Mouse (Mus musculus): ENCODE results near the gene Pacrg. TPM values are rescaled to one million over a fixed set of nuclear protein-coding genes. Genes with fewer than 3 reads are reported as not detected.

The Pacrg gene
- polyA plus RNA-seq, 1 experiment from 2014 or later = 2.6 TPM

GRCm38 (mm10) chr17:10413870-10414269, 426.2 kb downstream of the Pacrg start:
- Histone ChIP-seq H3K9me3 (no peaks in the 10 kb centered on the region), H3K36me3 (replicated peaks) (no peaks in the 10 kb centered on the region), H3K4me3 (no peak overlapping the region), H3K27ac (no peak overlapping the region), H3K27me3 (ENCODE audit: poor library complexity, severe bottlenecking) (no peaks in the 10 kb centered on the region), H3K4me1 (peaks cover 15% of the 10 kb centered on the region)
- 88% methylated on average over 9 of the region's 9 CpGs for WGBS
- no peak for DNase-seq (ENCODE audit: extremely low spot score, low spot score)

GRCm38 (mm10) chr17:10410597-10411476, 429.3 kb downstream of the Pacrg start:
- Histone ChIP-seq H3K27me3 (ENCODE audit: poor library complexity, severe bottlenecking) (no peaks in the 10 kb centered on the region), H3K27ac (no peak overlapping the region), H3K9me3 (no peaks in the 10 kb centered on the region), H3K36me3 (replicated peaks) (no peaks in the 10 kb centered on the region), H3K4me3 (no peak overlapping the region), H3K4me1 (peaks cover 31% of the 10 kb centered on the region)
- WGBS = 82% methylated on average over 8 of the region's 8 CpGs
- DNase-seq (ENCODE audit: extremely low spot score, low spot score) = no peak

- WGBS = 51% methylated on average over 4 of the region's 4 CpGs
- H3K27ac ChIP-seq = no peak overlapping the region
- H3K4me1 ChIP-seq = peaks cover 36% of the 10 kb centered on the region
- no peak overlapping the region for H3K4me3 ChIP-seq
- H3K36me3 ChIP-seq (replicated peaks) = no peaks in the 10 kb centered on the region
- no peaks in the 10 kb centered on the region for H3K9me3 ChIP-seq
- H3K27me3 ChIP-seq (ENCODE audit: poor library complexity, severe bottlenecking) = 0 out of 2 replicates have a peak, but pooled peaks cover 4% of the 10 kb centered on the region
- no peak for DNase-seq (ENCODE audit: extremely low spot score, low spot score)
Observed at GRCm38 (mm10) chr17:10408681-10409081, 431.4 kb downstream of the Pacrg start.

GRCm38 (mm10) chr17:10407031-10407722, 432.9 kb downstream of the Pacrg start:
- 0 out of 2 replicates have a peak, but pooled peaks cover 10% of the 10 kb centered on the region for H3K27me3 ChIP-seq (ENCODE audit: poor library complexity, severe bottlenecking)
- no peak overlapping the region for H3K4me3 ChIP-seq
- peaks cover 36% of the 10 kb centered on the region for H3K4me1 ChIP-seq
- H3K9me3 ChIP-seq = no peaks in the 10 kb centered on the region
- 69% methylated on average over 7 of the region's 7 CpGs for WGBS
- no peak for DNase-seq (ENCODE audit: extremely low spot score, low spot score)
- H3K36me3 ChIP-seq (replicated peaks) = no peaks in the 10 kb centered on the region
- H3K27ac ChIP-seq = peak overlapping the region; percentile 60

- Histone ChIP-seq H3K4me3 (peak overlapping the region; percentile 15; the same call in 1 of the 2 replicates), H3K27ac (peak overlapping the region; percentile 60), H3K36me3 (replicated peaks) (no peaks in the 10 kb centered on the region), H3K4me1 (peaks cover 39% of the 10 kb centered on the region), H3K9me3 (no peaks in the 10 kb centered on the region), H3K27me3 (ENCODE audit: poor library complexity, severe bottlenecking) (0 out of 2 replicates have a peak, but pooled peaks cover 12% of the 10 kb centered on the region)
- 49% methylated on average over 7 of the region's 7 CpGs for WGBS
- DNase-seq (ENCODE audit: extremely low spot score, low spot score) = no peak
Observed at GRCm38 (mm10) chr17:10406311-10406710, 433.8 kb downstream of the Pacrg start.

- no peak for DNase-seq (ENCODE audit: extremely low spot score, low spot score)
- H3K27ac ChIP-seq = peak overlapping the region; percentile 60
- WGBS = 22% methylated on average over 7 of the region's 7 CpGs
Observed at GRCm38 (mm10) chr17:10405906-10406305, 434.2 kb downstream of the Pacrg start.

GRCm38 (mm10) chr17:10403186-10403585, 436.9 kb downstream of the Pacrg start:
- DNase-seq (ENCODE audit: extremely low spot score, low spot score) = no peak
- Histone ChIP-seq H3K4me1 (peaks cover 62% of the 10 kb centered on the region), H3K9me3 (no peaks in the 10 kb centered on the region), H3K27me3 (ENCODE audit: poor library complexity, severe bottlenecking) (0 out of 2 replicates have a peak, but pooled peaks cover 12% of the 10 kb centered on the region), H3K4me3 (no peak overlapping the region), H3K27ac (no peak overlapping the region), H3K36me3 (replicated peaks) (no peaks in the 10 kb centered on the region)
- WGBS = 92% methylated on average over 11 of the region's 11 CpGs

More at GRCm38 (mm10) chr17:10405906-10406305, 434.2 kb downstream of the Pacrg start:
- H3K27me3 ChIP-seq (ENCODE audit: poor library complexity, severe bottlenecking) = 0 out of 2 replicates have a peak, but pooled peaks cover 12% of the 10 kb centered on the region
- H3K36me3 ChIP-seq (replicated peaks) = no peaks in the 10 kb centered on the region
- H3K4me3 ChIP-seq = peak overlapping the region; percentile 15; the same call in 1 of the 2 replicates
- no peaks in the 10 kb centered on the region for H3K9me3 ChIP-seq
- peaks cover 43% of the 10 kb centered on the region for H3K4me1 ChIP-seq

- Histone ChIP-seq H3K27me3 (ENCODE audit: poor library complexity, severe bottlenecking) (0 out of 2 replicates have a peak, but pooled peaks cover 12% of the 10 kb centered on the region), H3K4me1 (peaks cover 63% of the 10 kb centered on the region), H3K27ac (no peak overlapping the region), H3K4me3 (no peak overlapping the region), H3K36me3 (replicated peaks) (no peaks in the 10 kb centered on the region), H3K9me3 (no peaks in the 10 kb centered on the region)
- no peak for DNase-seq (ENCODE audit: extremely low spot score, low spot score)
- 94% methylated on average over 12 of the region's 12 CpGs for WGBS
Observed at GRCm38 (mm10) chr17:10402064-10402640, 438.0 kb downstream of the Pacrg start.

- peaks cover 12% of the 10 kb centered on the region; the same call in 1 of the 2 replicates for H3K27me3 ChIP-seq (ENCODE audit: poor library complexity, severe bottlenecking)
- no peaks in the 10 kb centered on the region for H3K36me3 ChIP-seq (replicated peaks)
- WGBS = 87% methylated on average over 3 of the region's 3 CpGs
- no peak for DNase-seq (ENCODE audit: extremely low spot score, low spot score)
- no peaks in the 10 kb centered on the region for H3K9me3 ChIP-seq
- H3K4me1 ChIP-seq = peaks cover 62% of the 10 kb centered on the region
- no peak overlapping the region for H3K27ac ChIP-seq
- no peak overlapping the region for H3K4me3 ChIP-seq
Observed at GRCm38 (mm10) chr17:10401529-10401928, 438.6 kb downstream of the Pacrg start.

- H3K4me3 ChIP-seq = no peak overlapping the region
- 76% methylated on average over 10 of the region's 10 CpGs for WGBS
- H3K36me3 ChIP-seq (replicated peaks) = no peaks in the 10 kb centered on the region
- peaks cover 8% of the 10 kb centered on the region; the same call in 1 of the 2 replicates for H3K27me3 ChIP-seq (ENCODE audit: poor library complexity, severe bottlenecking)
- H3K4me1 ChIP-seq = peaks cover 57% of the 10 kb centered on the region
- H3K27ac ChIP-seq = peak overlapping the region; percentile 40; the same call in 1 of the 2 replicates
- no peak for DNase-seq (ENCODE audit: extremely low spot score, low spot score)
- no peaks in the 10 kb centered on the region for H3K9me3 ChIP-seq
Observed at GRCm38 (mm10) chr17:10399706-10400105, 440.4 kb downstream of the Pacrg start.

GRCm38 (mm10) chr17:10398871-10399270, 441.2 kb downstream of the Pacrg start:
- peaks cover 63% of the 10 kb centered on the region for H3K4me1 ChIP-seq
- no peak for DNase-seq (ENCODE audit: extremely low spot score, low spot score)
- no peaks in the 10 kb centered on the region for H3K36me3 ChIP-seq (replicated peaks)
- H3K27me3 ChIP-seq (ENCODE audit: poor library complexity, severe bottlenecking) = peaks cover 14% of the 10 kb centered on the region; the same call in 1 of the 2 replicates
- WGBS = 73% methylated on average over 5 of the region's 5 CpGs
- H3K4me3 ChIP-seq = no peak overlapping the region
- peak overlapping the region; percentile 40; the same call in 1 of the 2 replicates for H3K27ac ChIP-seq
- H3K9me3 ChIP-seq = no peaks in the 10 kb centered on the region

- H3K4me3 ChIP-seq = no peak overlapping the region
Observed at GRCm38 (mm10) chr17:10397924-10398627, 442.0 kb downstream of the Pacrg start.

More at GRCm38 (mm10) chr17:10397924-10398627, 442.0 kb downstream of the Pacrg start:
- H3K9me3 ChIP-seq = no peaks in the 10 kb centered on the region
- H3K4me1 ChIP-seq = peaks cover 67% of the 10 kb centered on the region
- no peaks in the 10 kb centered on the region for H3K36me3 ChIP-seq (replicated peaks)
- no peak for DNase-seq (ENCODE audit: extremely low spot score, low spot score)
- H3K27me3 ChIP-seq (ENCODE audit: poor library complexity, severe bottlenecking) = peaks cover 19% of the 10 kb centered on the region; the same call in 1 of the 2 replicates
- 80% methylated on average over 10 of the region's 10 CpGs for WGBS
- peak overlapping the region; percentile 27; the same call in 1 of the 2 replicates for H3K27ac ChIP-seq

All from forebrain, embryonic 10.5 days (tissue).